In the genomic region with DNA sequence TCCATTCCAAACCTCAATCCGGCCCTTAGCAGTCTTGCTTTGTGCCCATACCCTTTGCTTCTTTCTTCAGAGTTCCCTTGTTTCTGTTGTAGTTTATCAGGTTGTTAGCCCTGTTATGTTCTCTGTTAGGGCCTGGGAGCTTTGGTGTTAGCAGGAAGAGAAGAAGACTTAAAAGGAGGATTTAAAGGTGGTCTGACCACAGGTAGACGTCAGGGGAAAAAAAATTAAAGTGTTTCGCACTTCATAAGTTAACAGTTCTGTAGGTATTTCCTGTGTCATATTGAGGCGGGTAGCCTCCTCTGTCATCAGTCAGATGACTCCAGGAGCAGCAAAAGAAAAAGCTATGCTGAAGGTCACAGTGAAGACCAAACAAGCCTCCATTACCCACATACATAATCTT, we compare ENCODE assay signal across 22 mouse cellular contexts. TPM values are rescaled to one million over a fixed set of nuclear protein-coding genes. Genes with fewer than 3 reads are reported as not detected.
DNase-seq lines count a peak whose midpoint lies in the region; ATAC-seq and TF ChIP-seq lines count a peak whose summit lies in the region.
"Had no signal": no experiment of that assay in that cellular context is flagged by ENCODE, and none has a peak within 500 bp of the region (broad histone marks: within the 10 kb centered on the region; RNA-seq: fewer than 3 reads in every experiment).

No protein-coding gene starts in this region.

- no peak for ATAC-seq in neural tube, embryonic 15.5 days (ENCODE audit: low FRiP score)
- ATAC-seq in kidney, embryonic 14.5 days (ENCODE audit: low FRiP score, low TSS enrichment), result no peak
- ATAC-seq: forebrain, embryonic 14.5 days; hindbrain, embryonic 16.5 days; intestine, postnatal 0 days; midbrain, embryonic 15.5 days had no signal

- no peaks in the 10 kb centered on the region for H3K27me3 ChIP-seq in thymus, adult 2 months (ENCODE audit: control insufficient read depth, insufficient read depth, low read length)
- no peaks in the 10 kb centered on the region for H3K27me3 ChIP-seq in small intestine, adult 2 months (ENCODE audit: control insufficient read depth, insufficient read depth, low read length)
- H3K27me3 ChIP-seq in neural tube, embryonic 15.5 days (replicated peaks), result no peaks in the 10 kb centered on the region
- no peaks in the 10 kb centered on the region for H3K27me3 ChIP-seq in kidney, embryonic 14.5 days (ENCODE audit: control insufficient read depth, insufficient read depth, low read length)
- H3K27me3 ChIP-seq: embryonic facial prominence, embryonic 15.5 days; kidney, embryonic 15.5 days; liver, embryonic 13.5 days; megakaryocyte, embryonic 14.5 days; midbrain, embryonic 15.5 days had no signal

- no peak overlapping the region for H3K9ac ChIP-seq in neural tube, embryonic 15.5 days (replicated peaks)
- H3K9ac ChIP-seq in kidney, embryonic 14.5 days (ENCODE audit: low read depth, low read length), result no peak overlapping the region
- H3K9ac ChIP-seq: embryonic facial prominence, embryonic 15.5 days; kidney, embryonic 15.5 days; liver, embryonic 13.5 days; lung, embryonic 14.5 days; midbrain, embryonic 15.5 days had no signal

- H3K4me2 ChIP-seq in neural tube, embryonic 15.5 days, result no peak overlapping the region
- H3K4me2 ChIP-seq in kidney, embryonic 14.5 days (replicated peaks; ENCODE audit: low read depth, low read length), result no peak overlapping the region
- H3K4me2 ChIP-seq: embryonic facial prominence, embryonic 15.5 days; kidney, embryonic 15.5 days; liver, embryonic 13.5 days; lung, embryonic 14.5 days; midbrain, embryonic 15.5 days had no signal

- H3K36me3 ChIP-seq in thymus, adult 2 months (ENCODE audit: control insufficient read depth, insufficient read depth, low read length), result peaks cover 3% of the 10 kb centered on the region; the same call in 1 of the 2 replicates
- peaks cover 3% of the 10 kb centered on the region; the same call in 1 of the 2 replicates for H3K36me3 ChIP-seq in small intestine, adult 2 months (ENCODE audit: control insufficient read depth, insufficient read depth, low read length)
- H3K36me3 ChIP-seq in neural tube, embryonic 15.5 days, result no peaks in the 10 kb centered on the region
- H3K36me3 ChIP-seq in kidney, embryonic 14.5 days (ENCODE audit: control insufficient read depth, insufficient read depth, low read length), result no peaks in the 10 kb centered on the region
- H3K36me3 ChIP-seq: embryonic facial prominence, embryonic 15.5 days; hindbrain, embryonic 10.5 days; kidney, embryonic 15.5 days; liver, embryonic 13.5 days; midbrain, embryonic 15.5 days had no signal

- H3K4me3 ChIP-seq in thymus, adult 2 months (ENCODE audit: control insufficient read depth, insufficient read depth, low read length), result no peak overlapping the region
- no peak overlapping the region for H3K4me3 ChIP-seq in small intestine, adult 2 months (ENCODE audit: low read depth, low read length)
- H3K4me3 ChIP-seq in neural tube, embryonic 15.5 days (replicated peaks), result no peak overlapping the region
- H3K4me3 ChIP-seq in kidney, embryonic 14.5 days (ENCODE audit: low read length), result no peak overlapping the region
- H3K4me3 ChIP-seq: embryonic facial prominence, embryonic 15.5 days; gastrocnemius, adult 2 months; hindbrain, embryonic 10.5 days; kidney, embryonic 15.5 days; liver, embryonic 13.5 days; megakaryocyte, embryonic 14.5 days; midbrain, embryonic 15.5 days had no signal

- TF ChIP-seq CTCF in thymus, adult 2 months (IDR thresholded peaks at IDR 0.05; ENCODE audit: borderline replicate concordance, control insufficient read depth, extremely low read depth, insufficient read depth, low read length, poor library complexity), result no peak
- TF ChIP-seq CTCF in small intestine, adult 2 months (IDR thresholded peaks at IDR 0.05; ENCODE audit: extremely low read depth, insufficient read length, insufficient replicate concordance, low read depth, low read length), result no peak

- no peaks in the 10 kb centered on the region for H3K9me3 ChIP-seq in neural tube, embryonic 15.5 days (replicated peaks)
- H3K9me3 ChIP-seq in kidney, embryonic 14.5 days (ENCODE audit: control insufficient read depth, low read length), result no peaks in the 10 kb centered on the region
- H3K9me3 ChIP-seq: embryonic facial prominence, embryonic 15.5 days; hindbrain, embryonic 10.5 days; kidney, embryonic 15.5 days; liver, embryonic 13.5 days; megakaryocyte, embryonic 14.5 days; midbrain, embryonic 15.5 days had no signal

- H3K27ac ChIP-seq in thymus, adult 2 months (ENCODE audit: control insufficient read depth, insufficient read depth, low read length), result peak overlapping the region; percentile 13; the same call in 1 of the 2 replicates
- H3K27ac ChIP-seq in small intestine, adult 2 months (ENCODE audit: insufficient read depth, low read depth, low read length), result peak overlapping the region; percentile 70
- no peak overlapping the region for H3K27ac ChIP-seq in neural tube, embryonic 15.5 days (replicated peaks)
- no peak overlapping the region for H3K27ac ChIP-seq in kidney, embryonic 14.5 days (ENCODE audit: low read depth, low read length)
- H3K27ac ChIP-seq: embryonic facial prominence, embryonic 15.5 days; gastrocnemius, adult 2 months; hindbrain, embryonic 10.5 days; kidney, embryonic 15.5 days; liver, embryonic 13.5 days; midbrain, embryonic 15.5 days had no signal

- peaks cover 12% of the 10 kb centered on the region for H3K4me1 ChIP-seq in thymus, adult 2 months (replicated peaks; ENCODE audit: control insufficient read depth, insufficient read depth, low read length)
- peaks cover 2% of the 10 kb centered on the region; the same call in 1 of the 2 replicates for H3K4me1 ChIP-seq in small intestine, adult 2 months (ENCODE audit: control insufficient read depth, insufficient read depth, insufficient read length, low read length)
- H3K4me1 ChIP-seq in neural tube, embryonic 15.5 days, result no peaks in the 10 kb centered on the region
- no peaks in the 10 kb centered on the region for H3K4me1 ChIP-seq in kidney, embryonic 14.5 days (ENCODE audit: control insufficient read depth, insufficient read depth, low read length)
- H3K4me1 ChIP-seq: embryonic facial prominence, embryonic 15.5 days; hindbrain, embryonic 10.5 days; kidney, embryonic 15.5 days; liver, embryonic 13.5 days; midbrain, embryonic 15.5 days had no signal

- no peak for DNase-seq in thymus, adult 2 months
- no peak for DNase-seq in thymus, postnatal 14 days
- DNase-seq in CD8-positive naive resting alpha-beta T cell, adult 2 months (ENCODE audit: low read depth in 2 of 2, low spot score in 2 of 2), result peak; percentile 74 to 79
- peak; percentile 88 for DNase-seq in induced T-regulatory cell, adult 2 months (ENCODE audit: low read depth)
- DNase-seq: adrenal gland, postnatal 10 days; cerebellum, adult 9-11 months; gastrocnemius, adult 2 months; kidney, postnatal 36 days; liver, embryonic 13.5 days; lung, embryonic 14.5 days; thymus, postnatal 25 days had no signal

- TF ChIP-seq POLR2A in thymus, adult 2 months (IDR thresholded peaks at IDR 0.05; ENCODE audit: control insufficient read depth, extremely low read depth, insufficient read depth, low read length, poor library complexity), result no peak
- no peak for TF ChIP-seq POLR2A in small intestine, adult 2 months (IDR thresholded peaks at IDR 0.05; ENCODE audit: low read depth, low read length)

- 18% methylated on average over 4 of the region's 4 CpGs for WGBS in thymus, adult 2 months
- WGBS in small intestine, adult 2 months, result 79% methylated on average over 4 of the region's 4 CpGs
- WGBS in neural tube, embryonic 15.5 days, result 82% methylated on average over 4 of the region's 4 CpGs
- 84% methylated on average over 4 of the region's 4 CpGs for WGBS in kidney, embryonic 14.5 days

RNA-seq across cellular contexts. Expression of a gene that starts 8.4 kb away (rescaled TPM):
- 60.4 and 68.3 TPM in 2 replicates for polyA plus RNA-seq in thymus, adult 2 months (2012; rRNA removed)
- polyA plus RNA-seq in small intestine, adult 2 months (2012; rRNA removed), result 1.5 and 6.3 TPM in 2 replicates
- polyA plus RNA-seq in neural tube, embryonic 15.5 days (2015; fragmentation: Nextera tagmentation; extraction: Ambion mirVana), result 0.33 and 5.6 TPM in 2 replicates
- 0.26 and 0.92 TPM in 2 replicates for polyA plus RNA-seq in kidney, embryonic 14.5 days (2014; fragmentation: Nextera tagmentation; extraction: Ambion mirVana)

RNA-seq across cellular contexts. Expression of a gene that starts 35.6 kb away (rescaled TPM):
- polyA plus RNA-seq in thymus, adult 2 months (2012; rRNA removed), result 0.37 and 0.84 TPM in 2 replicates
- polyA plus RNA-seq in small intestine, adult 2 months (2012; rRNA removed), result 0.66 and 23.5 TPM in 2 replicates
- 0.26 and 0.33 TPM in 2 replicates for polyA plus RNA-seq in neural tube, embryonic 15.5 days (2015; fragmentation: Nextera tagmentation; extraction: Ambion mirVana)
- not detected in 2 replicates for polyA plus RNA-seq in kidney, embryonic 14.5 days (2014; fragmentation: Nextera tagmentation; extraction: Ambion mirVana)
- polyA plus RNA-seq: embryonic facial prominence, embryonic 15.5 days; forebrain, embryonic 14.5 days; hindbrain, embryonic 10.5 days; lung, embryonic 14.5 days had no signal

RNA-seq across cellular contexts. Expression of a gene that starts 45.9 kb away (rescaled TPM):
- polyA plus RNA-seq in thymus, adult 2 months (2012; rRNA removed), result 10.9 and 12.9 TPM in 2 replicates
- 1.2 and 2.7 TPM in 2 replicates for polyA plus RNA-seq in small intestine, adult 2 months (2012; rRNA removed)
- 17.3 and 18.7 TPM in 2 replicates for polyA plus RNA-seq in neural tube, embryonic 15.5 days (2015; fragmentation: Nextera tagmentation; extraction: Ambion mirVana)
- polyA plus RNA-seq in kidney, embryonic 14.5 days (2014; fragmentation: Nextera tagmentation; extraction: Ambion mirVana), result 13.2 and 13.3 TPM in 2 replicates

RNA-seq across cellular contexts. Expression of a gene that starts 58.6 kb away (rescaled TPM):
- polyA plus RNA-seq in thymus, adult 2 months (2012; rRNA removed), result 1.2 and 2.7 TPM in 2 replicates
- not detected in 2 replicates for polyA plus RNA-seq in small intestine, adult 2 months (2012; rRNA removed)
- 0.10 TPM in 1 of 2 replicates, not detected in the other for polyA plus RNA-seq in neural tube, embryonic 15.5 days (2015; fragmentation: Nextera tagmentation; extraction: Ambion mirVana)
- polyA plus RNA-seq in kidney, embryonic 14.5 days (2014; fragmentation: Nextera tagmentation; extraction: Ambion mirVana), result 0.12 TPM in 1 of 2 replicates, not detected in the other

RNA-seq across cellular contexts. Expression of a gene that starts 58.7 kb away (rescaled TPM):
- polyA plus RNA-seq in thymus, adult 2 months (2012; rRNA removed), result 24.0 and 24.4 TPM in 2 replicates
- polyA plus RNA-seq in small intestine, adult 2 months (2012; rRNA removed), result 3.8 and 9.4 TPM in 2 replicates
- polyA plus RNA-seq in neural tube, embryonic 15.5 days (2015; fragmentation: Nextera tagmentation; extraction: Ambion mirVana), result 21.9 and 24.6 TPM in 2 replicates
- polyA plus RNA-seq in kidney, embryonic 14.5 days (2014; fragmentation: Nextera tagmentation; extraction: Ambion mirVana), result 12.1 and 22.2 TPM in 2 replicates

Comparison
In these comparisons a context has a peak if more than half of its experiments do, and no peak if none do; other contexts are left out.
1. DNase-seq: peak in CD8-positive naive resting alpha-beta T cell, adult 2 months (2 of 2) and induced T-regulatory cell, adult 2 months (single experiment); none in thymus, adult 2 months (single experiment) and thymus, postnatal 14 days (single experiment).
2. H3K27ac ChIP-seq: peak in thymus, adult 2 months (single experiment) and small intestine, adult 2 months (single experiment); none in neural tube, embryonic 15.5 days (single experiment) and kidney, embryonic 14.5 days (single experiment).